Mouse (Mus musculus): ENCODE data around the gene Gpalpp1. TPM values are rescaled to one million over a fixed set of nuclear protein-coding genes. Genes with fewer than 3 reads are reported as not detected.

Gene Gpalpp1
- polyA plus RNA-seq, 1 experiment, result 6.0 TPM

- H3K4me1 ChIP-seq (ENCODE audit: control insufficient read depth, insufficient read depth, low read length), result no peaks in the 10 kb centered on the region
- TF ChIP-seq CTCF (IDR thresholded peaks at IDR 0.05; ENCODE audit: insufficient read depth, low read length) (no peak), POLR2A (IDR thresholded peaks at IDR 0.05; ENCODE audit: borderline replicate concordance, extremely low read depth, low read depth, low read length) (no peak)
- WGBS, result 57% methylated on average over 3 of the region's 3 CpGs
- no peak overlapping the region for H3K4me3 ChIP-seq (replicated peaks; ENCODE audit: extremely low read depth, low read depth, low read length)
- no peak for DNase-seq
These were observed 66.4 kb downstream of the Gpalpp1 start for GRCm38 (mm10) chr14:76044164-76044557.

GRCm38 (mm10) chr14:76043251-76044163 is 67.1 kb downstream of the Gpalpp1 start:
- no peak for TF ChIP-seq POLR2A (IDR thresholded peaks at IDR 0.05; ENCODE audit: borderline replicate concordance, extremely low read depth, low read depth, low read length)
- no peak for TF ChIP-seq CTCF (IDR thresholded peaks at IDR 0.05; ENCODE audit: insufficient read depth, low read length)
- H3K4me1 ChIP-seq (ENCODE audit: control insufficient read depth, insufficient read depth, low read length), result no peaks in the 10 kb centered on the region
- no peak overlapping the region for H3K4me3 ChIP-seq (replicated peaks; ENCODE audit: extremely low read depth, low read depth, low read length)
- 72% methylated on average over 14 of the region's 14 CpGs for WGBS
- no peak for DNase-seq

Other genes starting within 250 kb of the Gpalpp1 start
- gene Kctd4, start 155.8 kb downstream of the Gpalpp1 start, polyA plus RNA-seq (2012; rRNA removed), result 0.20 TPM in 1 of 2 replicates, not detected in the other
- 1.6 and 2.3 TPM in 2 replicates for gene Gtf2f2, start 99.9 kb downstream of the Gpalpp1 start, polyA plus RNA-seq (2012; rRNA removed)
- gene Nufip1, start 131 bp upstream of the Gpalpp1 start, polyA plus RNA-seq (2012; rRNA removed), result 2.5 and 2.7 TPM in 2 replicates

Measured in lung, adult 2 months (tissue).